Mouse (Mus musculus): ENCODE measurements around the gene Tet1.
"Not testable (repeated sequence)": the region's sequence is repeated elsewhere in the genome, so short reads cannot be mapped to it uniquely, and the experiment has no call there.

Gene Tet1

GRCm38 (mm10) chr10:62847069-62847626 is 61.6 kb downstream of the Tet1 start:
- no peak for DNase-seq (ENCODE audit: extremely low spot score)

GRCm38 (mm10) chr10:62843787-62844491 is 64.9 kb downstream of the Tet1 start:
- peak; percentile 34 for DNase-seq (ENCODE audit: extremely low spot score)

GRCm38 (mm10) chr10:62841901-62842447 is 66.8 kb downstream of the Tet1 start:
- no peak for DNase-seq (ENCODE audit: extremely low spot score)

GRCm38 (mm10) chr10:62840687-62841086 is 68.1 kb downstream of the Tet1 start:
- DNase-seq (ENCODE audit: extremely low spot score): no peak

- no peak for DNase-seq (ENCODE audit: extremely low spot score)
Measured at GRCm38 (mm10) chr10:62837987-62838386, 70.8 kb downstream of the Tet1 start.

- DNase-seq (ENCODE audit: extremely low spot score): no peak
Measured at GRCm38 (mm10) chr10:62832783-62833182, 76.0 kb downstream of the Tet1 start.

DNA sequence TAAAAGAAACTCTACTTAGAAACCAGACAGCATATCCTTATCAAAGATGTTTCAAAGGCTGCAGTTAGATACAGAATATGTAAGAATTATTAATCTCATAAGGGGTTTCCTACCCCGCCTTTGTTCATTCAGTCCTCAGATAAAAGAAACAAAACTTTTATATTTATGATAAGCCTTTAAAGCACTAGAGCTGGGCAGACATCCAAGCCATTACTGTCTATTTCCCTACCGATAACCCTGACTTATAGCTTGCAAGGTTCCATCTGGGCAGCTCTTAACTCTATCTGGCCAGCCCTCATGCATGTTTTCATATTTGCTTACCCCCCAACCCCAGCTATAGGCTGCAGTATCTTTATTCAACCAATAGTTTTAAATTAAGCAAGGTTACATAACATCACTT is 77.2 kb downstream of the Tet1 start:
- no peak for DNase-seq (ENCODE audit: extremely low spot score)

DNA sequence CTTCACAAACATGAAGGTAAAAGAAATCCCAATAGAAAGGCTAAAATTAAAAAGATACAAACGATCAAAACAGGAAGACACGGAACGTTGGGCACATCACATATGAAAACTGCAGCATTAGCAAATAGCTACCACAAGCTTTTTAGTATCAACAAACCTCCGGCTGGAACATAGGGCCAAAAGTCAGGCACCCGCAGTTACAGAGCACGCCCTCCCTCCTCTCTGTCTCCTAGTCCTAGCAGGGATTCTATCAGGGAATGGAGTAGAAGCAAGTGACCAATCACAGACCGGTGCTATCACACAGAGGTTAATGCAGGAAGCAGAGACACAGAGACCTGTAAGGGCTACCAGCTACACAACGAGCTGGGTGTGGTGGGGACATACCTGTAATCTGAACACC is 84.3 kb downstream of the Tet1 start:
- DNase-seq (ENCODE audit: extremely low spot score): no peak

- DNase-seq (ENCODE audit: extremely low spot score): no peak
Measured at GRCm38 (mm10) chr10:62823431-62823830, 85.4 kb downstream of the Tet1 start.

GRCm38 (mm10) chr10:62810010-62810409 is 98.8 kb downstream of the Tet1 start:
- no peak for DNase-seq (ENCODE audit: extremely low spot score)

DNA sequence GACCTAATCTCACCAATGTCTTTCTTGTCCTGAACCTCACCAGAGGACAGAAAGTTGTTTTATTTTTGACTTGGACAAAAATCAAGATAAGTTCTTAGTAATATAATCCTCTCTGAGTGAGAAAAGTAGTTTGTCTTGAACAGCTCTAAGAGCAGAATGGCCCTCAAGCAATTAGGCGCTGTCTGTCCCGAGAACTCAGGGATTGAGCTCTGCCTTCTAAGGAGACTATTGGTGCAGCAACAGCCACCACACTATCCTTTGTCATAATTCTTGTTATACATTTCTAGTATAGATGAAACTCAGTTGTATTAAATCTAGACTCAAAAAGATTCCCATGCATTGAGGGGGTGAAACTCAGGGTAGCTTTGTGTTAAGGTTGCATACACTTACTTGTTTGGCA is 100.0 kb downstream of the Tet1 start:
- no peak for DNase-seq (ENCODE audit: extremely low spot score)

GRCm38 (mm10) chr10:62808316-62808715 is 100.5 kb downstream of the Tet1 start:
- DNase-seq (ENCODE audit: extremely low spot score): no peak

GRCm38 (mm10) chr10:62804106-62804505 is 104.7 kb downstream of the Tet1 start:
- DNase-seq (ENCODE audit: extremely low spot score): no peak

GRCm38 (mm10) chr10:62803296-62803695 is 105.5 kb downstream of the Tet1 start:
- no peak for DNase-seq (ENCODE audit: extremely low spot score)

DNA sequence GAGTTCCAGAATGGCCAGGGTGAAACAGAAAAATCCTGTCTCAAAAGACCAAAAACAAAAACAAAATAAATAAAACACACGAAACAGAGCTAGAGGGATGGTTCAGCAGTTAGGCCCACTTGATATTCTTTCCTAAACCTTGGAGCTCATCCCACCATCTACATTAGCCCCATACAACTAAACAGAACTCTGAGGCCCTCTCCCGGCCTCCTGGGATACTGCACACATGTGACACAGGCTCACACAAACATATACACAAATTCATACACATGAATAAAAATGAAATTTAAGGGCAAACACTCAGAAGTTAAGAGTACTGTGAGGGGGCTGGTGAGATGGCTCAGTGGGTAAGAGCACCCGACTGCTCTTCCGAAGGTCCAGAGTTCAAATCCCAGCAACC is 114.6 kb downstream of the Tet1 start:
- DNase-seq (ENCODE audit: extremely low spot score): no peak

DNA sequence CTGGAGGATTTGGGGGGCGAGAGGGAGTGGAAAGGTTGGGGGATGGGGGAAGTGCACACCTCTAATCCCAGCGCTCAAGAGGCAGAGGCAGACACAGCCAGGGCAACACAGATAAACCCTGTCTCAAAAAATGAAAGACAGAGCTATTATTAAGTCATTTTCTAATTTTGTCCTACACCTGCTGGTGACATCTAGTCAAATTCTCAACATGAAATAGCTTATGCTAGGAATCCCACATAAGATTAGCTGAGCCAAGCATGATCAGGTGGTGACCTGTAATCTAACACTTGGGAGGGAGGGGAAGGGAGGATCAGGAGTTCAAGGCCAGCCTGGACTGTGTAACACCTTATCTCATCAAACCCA is 115.7 kb downstream of the Tet1 start:
- no peak for DNase-seq (ENCODE audit: extremely low spot score)

- DNase-seq (ENCODE audit: extremely low spot score): peak; percentile 100
Measured at GRCm38 (mm10) chr10:62792177-62793090, 116.4 kb downstream of the Tet1 start, which contains the start of gene Ccar1. Gene Ccar1 (minus strand): TSS chr10:62792286.

DNA sequence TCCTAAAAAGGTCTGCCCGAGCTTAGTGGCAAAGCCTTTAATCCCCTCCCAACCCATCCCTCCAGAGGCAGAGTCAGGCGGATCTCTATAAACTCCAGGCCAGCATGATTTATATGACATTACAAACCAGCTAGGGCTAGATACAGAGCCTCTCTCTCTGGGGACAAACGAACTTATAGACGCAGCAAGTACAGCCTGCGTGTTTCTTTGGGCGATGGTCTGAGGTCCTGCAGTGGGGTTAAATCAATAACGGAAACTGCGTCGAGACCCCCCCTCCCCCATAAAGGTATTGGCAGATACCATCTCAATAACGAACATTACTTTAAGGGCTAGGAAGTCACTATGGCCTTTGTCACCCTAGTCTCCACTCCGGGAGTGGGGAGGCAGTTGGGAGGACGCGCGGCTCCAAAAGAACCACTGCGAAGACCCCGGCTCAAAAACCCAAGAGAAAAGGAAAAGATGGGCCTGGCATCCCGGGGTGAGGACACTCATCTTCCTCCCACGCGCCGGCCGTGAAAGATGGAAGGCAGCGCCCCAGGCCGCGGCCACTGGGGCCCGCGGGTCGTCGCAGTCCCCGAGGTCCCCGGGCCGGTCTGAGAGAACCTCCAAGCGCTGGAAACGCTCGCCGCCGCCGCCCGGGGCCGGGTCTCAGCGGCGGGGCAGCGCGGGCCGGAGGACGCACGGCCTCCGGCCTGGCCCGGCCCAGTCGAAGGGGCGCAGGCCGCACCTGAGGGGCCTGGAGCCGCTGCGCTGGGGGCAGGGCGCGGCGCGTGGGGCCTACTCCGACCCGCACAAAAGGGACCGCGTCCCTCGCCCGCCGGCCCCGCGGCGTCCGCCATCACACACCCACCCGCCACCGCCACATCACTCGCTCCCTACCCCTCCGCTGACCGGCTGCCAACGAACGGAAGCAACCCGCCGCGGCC is 117.3 kb downstream of the Tet1 start:
- peak; percentile 28 for DNase-seq (ENCODE audit: extremely low spot score)

DNA sequence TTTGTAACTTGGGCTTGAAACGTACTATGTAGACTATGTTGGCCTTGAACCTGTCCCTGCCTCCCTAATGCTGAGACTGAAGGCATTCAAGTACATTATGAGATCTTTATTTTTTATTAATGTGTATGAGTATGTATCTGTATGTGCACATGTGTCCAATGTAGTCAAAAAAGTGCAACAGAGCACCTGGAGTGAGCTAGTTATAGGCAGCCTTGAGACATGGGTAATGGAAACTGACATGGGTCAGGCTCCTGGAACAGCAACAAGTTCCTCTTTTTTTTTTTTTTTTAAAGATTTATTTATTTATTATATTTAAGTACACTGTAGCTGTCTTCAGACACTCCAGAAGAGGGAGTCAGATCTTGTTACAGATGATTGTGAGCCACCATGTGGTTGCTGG is 127.0 kb downstream of the Tet1 start:
- not testable (repeated sequence) for DNase-seq (ENCODE audit: extremely low spot score)
